ENCODE assay signal across 31 mouse cellular contexts in the genomic region with DNA sequence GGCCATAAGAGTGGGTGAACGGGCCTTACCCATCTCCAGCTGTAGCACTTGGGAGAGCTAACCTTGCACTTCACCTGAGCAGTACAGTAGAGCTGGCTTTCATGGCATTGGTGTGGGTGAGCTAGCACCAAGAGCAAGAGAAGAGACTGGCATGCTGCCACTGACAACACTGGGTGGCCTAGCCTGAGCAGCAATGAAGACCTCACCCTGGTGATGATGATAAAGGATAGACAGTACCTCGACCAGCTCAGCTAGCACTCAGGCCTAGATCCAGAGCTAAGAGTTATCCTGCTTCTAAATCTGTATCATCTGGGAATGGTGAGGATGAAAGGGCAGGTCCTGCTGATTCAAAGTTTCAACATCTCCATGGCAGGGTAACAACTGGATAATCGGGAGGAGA.
A peak's percentile ranks its signal among the peaks of the same experiment; 100 is the strongest.
DNase-seq lines count a peak whose midpoint lies in the region; ATAC-seq and TF ChIP-seq lines count a peak whose summit lies in the region.
"Had no signal": no experiment of that assay in that cellular context is flagged by ENCODE, and none has a peak within 500 bp of the region (broad histone marks: within the 10 kb centered on the region; RNA-seq: fewer than 3 reads in every experiment).

No protein-coding gene starts in this region.

- H3K27me3 ChIP-seq in heart, embryonic 12.5 days (replicated peaks): no peaks in the 10 kb centered on the region
- no peaks in the 10 kb centered on the region for H3K27me3 ChIP-seq in liver, embryonic 13.5 days
- no peaks in the 10 kb centered on the region for H3K27me3 ChIP-seq in liver, postnatal 0 days (ENCODE audit: insufficient read depth, low read length)
- H3K27me3 ChIP-seq in midbrain, embryonic 15.5 days (replicated peaks): no peaks in the 10 kb centered on the region
- no peaks in the 10 kb centered on the region for H3K27me3 ChIP-seq in midbrain, embryonic 16.5 days (ENCODE audit: control insufficient read depth, insufficient read depth, low read depth, low read length)
- H3K27me3 ChIP-seq: embryonic facial prominence, embryonic 15.5 days; forebrain, embryonic 13.5 days; heart, embryonic 13.5 days; intestine, embryonic 15.5 days; limb, embryonic 12.5 days; neural tube, embryonic 12.5 days had no signal

- H3K9me3 ChIP-seq in heart, embryonic 12.5 days (replicated peaks): no peaks in the 10 kb centered on the region
- H3K9me3 ChIP-seq in liver, embryonic 13.5 days (replicated peaks): no peaks in the 10 kb centered on the region
- H3K9me3 ChIP-seq in liver, postnatal 0 days (ENCODE audit: low read length): no peaks in the 10 kb centered on the region
- no peaks in the 10 kb centered on the region for H3K9me3 ChIP-seq in midbrain, embryonic 15.5 days
- H3K9me3 ChIP-seq in midbrain, embryonic 16.5 days (replicated peaks; ENCODE audit: control insufficient read depth, low read length, poor library complexity, severe bottlenecking): no peaks in the 10 kb centered on the region
- H3K9me3 ChIP-seq: embryonic facial prominence, embryonic 10.5 days; embryonic facial prominence, embryonic 15.5 days; forebrain, embryonic 13.5 days; heart, embryonic 13.5 days; hindbrain, embryonic 10.5 days; intestine, embryonic 15.5 days; limb, embryonic 12.5 days; midbrain, embryonic 10.5 days; neural tube, embryonic 12.5 days had no signal

- H3K4me3 ChIP-seq in heart, embryonic 12.5 days: no peak overlapping the region
- H3K4me3 ChIP-seq in liver, embryonic 13.5 days (replicated peaks): no peak overlapping the region
- H3K4me3 ChIP-seq in liver, postnatal 0 days (ENCODE audit: low read depth, low read length): no peak overlapping the region
- no peak overlapping the region for H3K4me3 ChIP-seq in midbrain, embryonic 15.5 days
- no peak overlapping the region for H3K4me3 ChIP-seq in midbrain, embryonic 16.5 days (ENCODE audit: low read depth, low read length)
- H3K4me3 ChIP-seq: embryonic facial prominence, embryonic 10.5 days; embryonic facial prominence, embryonic 15.5 days; forebrain, embryonic 13.5 days; heart, embryonic 13.5 days; hindbrain, embryonic 10.5 days; intestine, embryonic 15.5 days; limb, embryonic 12.5 days; midbrain, embryonic 10.5 days; myocyte; neural tube, embryonic 12.5 days had no signal

- H3K27ac ChIP-seq in heart, embryonic 12.5 days (ENCODE audit: poor library complexity, severe bottlenecking): no peak overlapping the region
- peak overlapping the region; percentile 54 for H3K27ac ChIP-seq in liver, embryonic 13.5 days
- H3K27ac ChIP-seq in liver, postnatal 0 days (ENCODE audit: low read depth): no peak overlapping the region
- no peak overlapping the region for H3K27ac ChIP-seq in midbrain, embryonic 15.5 days
- H3K27ac ChIP-seq in midbrain, embryonic 16.5 days (ENCODE audit: low read length): no peak overlapping the region
- H3K27ac ChIP-seq: embryonic facial prominence, embryonic 10.5 days; embryonic facial prominence, embryonic 15.5 days; forebrain, embryonic 13.5 days; heart, embryonic 13.5 days; hindbrain, embryonic 10.5 days; hindbrain, postnatal 0 days; intestine, embryonic 15.5 days; limb, embryonic 12.5 days; midbrain, embryonic 10.5 days; neural tube, embryonic 12.5 days had no signal

- H3K9ac ChIP-seq in heart, embryonic 12.5 days: no peak overlapping the region
- 0 out of 2 replicates have a peak overlapping the region, but pooled peaks have one; percentile 9 for H3K9ac ChIP-seq in liver, embryonic 13.5 days
- H3K9ac ChIP-seq in liver, postnatal 0 days (replicated peaks): no peak overlapping the region
- H3K9ac ChIP-seq in midbrain, embryonic 15.5 days: no peak overlapping the region
- H3K9ac ChIP-seq in midbrain, embryonic 16.5 days (ENCODE audit: low read depth, low read length): no peak overlapping the region
- H3K9ac ChIP-seq: embryonic facial prominence, embryonic 15.5 days; forebrain, embryonic 13.5 days; heart, embryonic 13.5 days; intestine, embryonic 15.5 days; limb, embryonic 12.5 days; neural tube, embryonic 12.5 days had no signal

- peaks cover 5% of the 10 kb centered on the region for H3K36me3 ChIP-seq in heart, embryonic 12.5 days
- no peaks in the 10 kb centered on the region for H3K36me3 ChIP-seq in liver, embryonic 13.5 days
- 0 out of 2 replicates have a peak, but pooled peaks cover 2% of the 10 kb centered on the region for H3K36me3 ChIP-seq in liver, postnatal 0 days (replicated peaks; ENCODE audit: insufficient read depth, low read length)
- no peaks in the 10 kb centered on the region for H3K36me3 ChIP-seq in midbrain, embryonic 15.5 days (replicated peaks)
- H3K36me3 ChIP-seq in midbrain, embryonic 16.5 days (ENCODE audit: control insufficient read depth, insufficient read depth, low read length): no peaks in the 10 kb centered on the region
- H3K36me3 ChIP-seq: embryonic facial prominence, embryonic 10.5 days; embryonic facial prominence, embryonic 15.5 days; hindbrain, embryonic 10.5 days; intestine, embryonic 15.5 days; midbrain, embryonic 10.5 days; neural tube, embryonic 12.5 days had no signal

- TF ChIP-seq EP300 in liver, postnatal 0 days (IDR thresholded peaks at IDR 0.05; ENCODE audit: low read depth): no peak

- TF ChIP-seq CTCF in liver, postnatal 0 days (IDR thresholded peaks at IDR 0.05; ENCODE audit: low read depth): no peak

- 89% methylated on average over 3 of the region's 3 CpGs for WGBS in heart, embryonic 12.5 days
- WGBS in liver, embryonic 13.5 days (ENCODE audit: insufficient replicate concordance): 68% methylated on average over 3 of the region's 3 CpGs
- WGBS in liver, postnatal 0 days (ENCODE audit: insufficient replicate concordance): 67% methylated on average over 3 of the region's 3 CpGs
- WGBS in midbrain, embryonic 15.5 days: 89% methylated on average over 3 of the region's 3 CpGs
- 90% methylated on average over 3 of the region's 3 CpGs for WGBS in midbrain, embryonic 16.5 days

- no peak overlapping the region for H3K4me2 ChIP-seq in heart, embryonic 12.5 days
- no peak overlapping the region for H3K4me2 ChIP-seq in liver, embryonic 13.5 days
- no peak overlapping the region for H3K4me2 ChIP-seq in liver, postnatal 0 days (ENCODE audit: low read depth, low read length)
- no peak overlapping the region for H3K4me2 ChIP-seq in midbrain, embryonic 15.5 days
- H3K4me2 ChIP-seq in midbrain, embryonic 16.5 days (ENCODE audit: low read length): no peak overlapping the region
- H3K4me2 ChIP-seq: embryonic facial prominence, embryonic 15.5 days; forebrain, embryonic 13.5 days; heart, embryonic 13.5 days; intestine, embryonic 15.5 days; limb, embryonic 12.5 days; neural tube, embryonic 12.5 days had no signal

- peak; percentile 36; the same call in 1 of the 2 replicates for ATAC-seq in heart, embryonic 12.5 days (ENCODE audit: insufficient number of reproducible peaks, low FRiP score)
- ATAC-seq in liver, embryonic 13.5 days (ENCODE audit: low read depth): peak; percentile 30
- no peak for ATAC-seq in liver, postnatal 0 days
- 0 out of 2 replicates have a peak, but pooled peaks have one; percentile 42 for ATAC-seq in midbrain, embryonic 15.5 days (replicated peaks)
- ATAC-seq in midbrain, embryonic 16.5 days: no peak
- ATAC-seq in megakaryocyte progenitor cell, adult 5-6 weeks (replicated peaks; ENCODE audit: poor library complexity): peak; percentile 60
- ATAC-seq: CD4-positive, CD25-positive, alpha-beta regulatory T cell, adult 4 months; forebrain, embryonic 13.5 days; hindbrain, postnatal 0 days; intestine, embryonic 15.5 days had no signal

- H3K4me1 ChIP-seq in heart, embryonic 12.5 days (replicated peaks): 0 out of 2 replicates have a peak, but pooled peaks cover 4% of the 10 kb centered on the region
- peaks cover 15% of the 10 kb centered on the region for H3K4me1 ChIP-seq in liver, embryonic 13.5 days (replicated peaks)
- H3K4me1 ChIP-seq in liver, postnatal 0 days (ENCODE audit: insufficient read depth): no peaks in the 10 kb centered on the region
- peaks cover 3% of the 10 kb centered on the region; the same call in 1 of the 2 replicates for H3K4me1 ChIP-seq in midbrain, embryonic 15.5 days
- no peaks in the 10 kb centered on the region for H3K4me1 ChIP-seq in midbrain, embryonic 16.5 days (ENCODE audit: control insufficient read depth, insufficient read depth, low read length)
- H3K4me1 ChIP-seq: embryonic facial prominence, embryonic 10.5 days; embryonic facial prominence, embryonic 15.5 days; hindbrain, embryonic 10.5 days; limb, embryonic 12.5 days; midbrain, embryonic 10.5 days had no signal

- DNase-seq in heart, adult 9 months (ENCODE audit: low spot score in 2 of 2): no peak
- no peak for DNase-seq in liver, embryonic 13.5 days
- DNase-seq in liver, postnatal 0 days: no peak
- no peak for DNase-seq in right cerebral cortex, adult 2 months (ENCODE audit: low spot score in 2 of 2)
- DNase-seq: adrenal gland, postnatal 25 days; cerebellum, adult 18-20 months; cerebellum, postnatal 14 days; gastrocnemius, postnatal 10 days; heart, postnatal 10 days; kidney, adult 8-10 months; kidney, postnatal 14 days; layer of hippocampus, adult 9-11 months; lung, adult 18-20 months; lung, postnatal 36 days; right cerebral cortex, postnatal 14 days had no signal

Comparison
In these comparisons a context has a peak if more than half of its experiments do, and no peak if none do; other contexts are left out.
1. ATAC-seq: peak in heart, embryonic 12.5 days (single experiment), liver, embryonic 13.5 days (single experiment), midbrain, embryonic 15.5 days (single experiment) and megakaryocyte progenitor cell, adult 5-6 weeks (single experiment); none in liver, postnatal 0 days (single experiment) and midbrain, embryonic 16.5 days (single experiment).